Mouse (Mus musculus): ENCODE results near the gene Tnnt2. TPM values are rescaled to one million over a fixed set of nuclear protein-coding genes. Genes with fewer than 3 reads are reported as not detected.

Gene Tnnt2
- polyA plus RNA-seq, 1 experiment = not detected

- H3K4me3 ChIP-seq (ENCODE audit: insufficient read depth, low read length) = no peak overlapping the region
- no peak overlapping the region for H3K27ac ChIP-seq (ENCODE audit: insufficient read depth, low read depth, low read length)
- peaks cover 5% of the 10 kb centered on the region; the same call in 1 of the 2 replicates for H3K4me1 ChIP-seq (ENCODE audit: control insufficient read depth, insufficient read depth, low read length)
- TF ChIP-seq CTCF (IDR thresholded peaks at IDR 0.05; ENCODE audit: low read depth, low read length) (no peak), POLR2A (IDR thresholded peaks at IDR 0.05; ENCODE audit: borderline replicate concordance, low read depth, low read length) (no peak)
Measured at GRCm38 (mm10) chr1:135814531-135814930, 21.6 kb upstream of the Tnnt2 start.

- peaks cover 3% of the 10 kb centered on the region; the same call in 1 of the 2 replicates for H3K4me1 ChIP-seq (ENCODE audit: control insufficient read depth, insufficient read depth, low read length)
- no peak for TF ChIP-seq CTCF (IDR thresholded peaks at IDR 0.05; ENCODE audit: low read depth, low read length)
- TF ChIP-seq POLR2A (IDR thresholded peaks at IDR 0.05; ENCODE audit: borderline replicate concordance, low read depth, low read length) = no peak
- no peak overlapping the region for H3K4me3 ChIP-seq (ENCODE audit: insufficient read depth, low read length)
- H3K27ac ChIP-seq (ENCODE audit: insufficient read depth, low read depth, low read length) = no peak overlapping the region
Measured at GRCm38 (mm10) chr1:135817595-135817994, 18.6 kb upstream of the Tnnt2 start.

GRCm38 (mm10) chr1:135818481-135819086 lies 17.6 kb upstream of the Tnnt2 start, which contains the start of gene Lad1:
Gene Lad1 (plus strand): TSS chr1:135818598.
- H3K4me3 ChIP-seq (ENCODE audit: insufficient read depth, low read length) = no peak within 1 kb of the TSS
- H3K27ac ChIP-seq (ENCODE audit: insufficient read depth, low read depth, low read length) = no peak within 1 kb of the TSS
- TF ChIP-seq POLR2A (IDR thresholded peaks at IDR 0.05; ENCODE audit: borderline replicate concordance, low read depth, low read length) (no peak), CTCF (IDR thresholded peaks at IDR 0.05; ENCODE audit: low read depth, low read length) (no peak)
- peaks cover 2% of the 10 kb centered on the region; the same call in 1 of the 2 replicates for H3K4me1 ChIP-seq (ENCODE audit: control insufficient read depth, insufficient read depth, low read length)

- TF ChIP-seq CTCF (IDR thresholded peaks at IDR 0.05; ENCODE audit: low read depth, low read length) (no peak), POLR2A (IDR thresholded peaks at IDR 0.05; ENCODE audit: borderline replicate concordance, low read depth, low read length) (no peak)
- no peak overlapping the region for H3K27ac ChIP-seq (ENCODE audit: insufficient read depth, low read depth, low read length)
- no peak overlapping the region for H3K4me3 ChIP-seq (ENCODE audit: insufficient read depth, low read length)
- H3K4me1 ChIP-seq (ENCODE audit: control insufficient read depth, insufficient read depth, low read length) = no peaks in the 10 kb centered on the region
Measured at GRCm38 (mm10) chr1:135820071-135820470, 16.1 kb upstream of the Tnnt2 start.

- no peaks in the 10 kb centered on the region for H3K4me1 ChIP-seq (ENCODE audit: control insufficient read depth, insufficient read depth, low read length)
- H3K27ac ChIP-seq (ENCODE audit: insufficient read depth, low read depth, low read length) = no peak overlapping the region
- no peak overlapping the region for H3K4me3 ChIP-seq (ENCODE audit: insufficient read depth, low read length)
- no peak for TF ChIP-seq POLR2A (IDR thresholded peaks at IDR 0.05; ENCODE audit: borderline replicate concordance, low read depth, low read length)
Measured at GRCm38 (mm10) chr1:135820736-135821364, 15.3 kb upstream of the Tnnt2 start.

GRCm38 (mm10) chr1:135821780-135822179 lies 14.4 kb upstream of the Tnnt2 start:
- no peaks in the 10 kb centered on the region for H3K4me1 ChIP-seq (ENCODE audit: control insufficient read depth, insufficient read depth, low read length)
- no peak overlapping the region for H3K4me3 ChIP-seq (ENCODE audit: insufficient read depth, low read length)
- TF ChIP-seq CTCF (IDR thresholded peaks at IDR 0.05; ENCODE audit: low read depth, low read length) (no peak), POLR2A (IDR thresholded peaks at IDR 0.05; ENCODE audit: borderline replicate concordance, low read depth, low read length) (no peak)
- H3K27ac ChIP-seq (ENCODE audit: insufficient read depth, low read depth, low read length) = no peak overlapping the region

- no peaks in the 10 kb centered on the region for H3K4me1 ChIP-seq (ENCODE audit: control insufficient read depth, insufficient read depth, low read length)
- no peak overlapping the region for H3K4me3 ChIP-seq (ENCODE audit: insufficient read depth, low read length)
- no peak overlapping the region for H3K27ac ChIP-seq (ENCODE audit: insufficient read depth, low read depth, low read length)
- no peak for TF ChIP-seq POLR2A (IDR thresholded peaks at IDR 0.05; ENCODE audit: borderline replicate concordance, low read depth, low read length)
- TF ChIP-seq CTCF (IDR thresholded peaks at IDR 0.05; ENCODE audit: low read depth, low read length) = no peak
Measured at GRCm38 (mm10) chr1:135828918-135829317, 7.2 kb upstream of the Tnnt2 start.

- Histone ChIP-seq H3K4me3 (ENCODE audit: insufficient read depth, low read length) (no peak overlapping the region), H3K4me1 (ENCODE audit: control insufficient read depth, insufficient read depth, low read length) (no peaks in the 10 kb centered on the region), H3K27ac (ENCODE audit: insufficient read depth, low read depth, low read length) (no peak overlapping the region)
- no peak for TF ChIP-seq CTCF (IDR thresholded peaks at IDR 0.05; ENCODE audit: low read depth, low read length)
- no peak for TF ChIP-seq POLR2A (IDR thresholded peaks at IDR 0.05; ENCODE audit: borderline replicate concordance, low read depth, low read length)
Measured at GRCm38 (mm10) chr1:135834206-135834859, 1.8 kb upstream of the Tnnt2 start.

- Histone ChIP-seq H3K27ac (ENCODE audit: insufficient read depth, low read depth, low read length) (no peak overlapping the region), H3K4me1 (ENCODE audit: control insufficient read depth, insufficient read depth, low read length) (no peaks in the 10 kb centered on the region), H3K4me3 (ENCODE audit: insufficient read depth, low read length) (no peak overlapping the region)
- TF ChIP-seq POLR2A (IDR thresholded peaks at IDR 0.05; ENCODE audit: borderline replicate concordance, low read depth, low read length) (no peak), CTCF (IDR thresholded peaks at IDR 0.05; ENCODE audit: low read depth, low read length) (no peak)
Measured at GRCm38 (mm10) chr1:135834983-135835382, 1.2 kb upstream of the Tnnt2 start.

- Histone ChIP-seq H3K4me1 (ENCODE audit: control insufficient read depth, insufficient read depth, low read length) (no peaks in the 10 kb centered on the region), H3K27ac (ENCODE audit: insufficient read depth, low read depth, low read length) (no peak overlapping the region), H3K4me3 (ENCODE audit: insufficient read depth, low read length) (no peak overlapping the region)
- TF ChIP-seq POLR2A (IDR thresholded peaks at IDR 0.05; ENCODE audit: borderline replicate concordance, low read depth, low read length) (no peak), CTCF (IDR thresholded peaks at IDR 0.05; ENCODE audit: low read depth, low read length) (no peak)
Measured at GRCm38 (mm10) chr1:135838626-135839025, 2.5 kb downstream of the Tnnt2 start.
